Mouse (Mus musculus) C2C12 (cell line): ENCODE measurements around the gene Atg5. TPM values are rescaled to one million over a fixed set of nuclear protein-coding genes. Genes with fewer than 3 reads are reported as not detected.

Experiments
- H3K27me3 ChIP-seq: one replicate; pipeline ENCODE4 v1.6.1; 2011; ENCODE audit not compliant: control insufficient read depth, insufficient read depth, insufficient read length
- H3K36me3 ChIP-seq: one replicate; pipeline ENCODE4 v1.6.1; 2011; ENCODE audit not compliant: control insufficient read depth, insufficient read depth
- H3K4me3 ChIP-seq: one replicate; pipeline ENCODE4 v1.5.1; 2011; ENCODE audit warnings: mild to moderate bottlenecking, control low read depth; ENCODE audit not compliant: poor library complexity, insufficient read depth, severe bottlenecking
- H3K79me2 ChIP-seq: one replicate; pipeline ENCODE4 v1.6.1; 2011; ENCODE audit not compliant: control insufficient read depth, insufficient read depth
- H3K79me3 ChIP-seq: one replicate; pipeline ENCODE4 v1.6.1; 2011; ENCODE audit warnings: low read depth, control low read depth
- H3ac ChIP-seq: one replicate; pipeline ENCODE3; 2011; ENCODE audit warnings: low read depth; ENCODE audit not compliant: control insufficient read depth, insufficient read length
- CEBPB ChIP-seq: IDR thresholded peaks from one replicate; pipeline ENCODE4 v1.6.1; 2011; ENCODE audit warnings: low read depth, mild to moderate bottlenecking, control low read depth, moderate library complexity
- CTCF ChIP-seq: IDR thresholded peaks from one replicate; pipeline ENCODE4 v1.5.1; 2011; ENCODE audit not compliant: control insufficient read depth, insufficient read depth, insufficient read length
- FOSL1 ChIP-seq: IDR thresholded peaks from one replicate; pipeline ENCODE4 v1.8.0; 2011; ENCODE audit warnings: mild to moderate bottlenecking, low read length; ENCODE audit not compliant: poor library complexity, insufficient read depth, severe bottlenecking
- MAX ChIP-seq: IDR thresholded peaks from one replicate; pipeline ENCODE4 v1.6.1; 2011; ENCODE audit warnings: mild to moderate bottlenecking, control low read depth
- MYOD1 ChIP-seq: IDR thresholded peaks from one replicate; pipeline ENCODE4 v1.6.1; 2011; ENCODE audit warnings: low read depth; ENCODE audit not compliant: control insufficient read depth, insufficient read length
- MYOG ChIP-seq: IDR thresholded peaks from one replicate; pipeline ENCODE4 v1.6.1; 2011; ENCODE audit not compliant: control insufficient read depth, insufficient read length; ENCODE audit errors: extremely low read depth
- USF1 ChIP-seq: IDR thresholded peaks from one replicate; pipeline ENCODE4 v1.6.1; 2011; ENCODE audit warnings: low read depth, mild to moderate bottlenecking, control low read depth, moderate library complexity
- polyA plus RNA-seq: library from polyadenylated mRNA; unstranded; fragments of >200 nt; fragmentation: generic; extraction: Trizol; gene quantifications from one replicate; pipeline ENCODE4 v1.2.1, GENCODE M21; 2012; ENCODE audit warnings: missing spikeins

Atg5 gene
- polyA plus RNA-seq, 1 experiment = 13.6 TPM

DNA sequence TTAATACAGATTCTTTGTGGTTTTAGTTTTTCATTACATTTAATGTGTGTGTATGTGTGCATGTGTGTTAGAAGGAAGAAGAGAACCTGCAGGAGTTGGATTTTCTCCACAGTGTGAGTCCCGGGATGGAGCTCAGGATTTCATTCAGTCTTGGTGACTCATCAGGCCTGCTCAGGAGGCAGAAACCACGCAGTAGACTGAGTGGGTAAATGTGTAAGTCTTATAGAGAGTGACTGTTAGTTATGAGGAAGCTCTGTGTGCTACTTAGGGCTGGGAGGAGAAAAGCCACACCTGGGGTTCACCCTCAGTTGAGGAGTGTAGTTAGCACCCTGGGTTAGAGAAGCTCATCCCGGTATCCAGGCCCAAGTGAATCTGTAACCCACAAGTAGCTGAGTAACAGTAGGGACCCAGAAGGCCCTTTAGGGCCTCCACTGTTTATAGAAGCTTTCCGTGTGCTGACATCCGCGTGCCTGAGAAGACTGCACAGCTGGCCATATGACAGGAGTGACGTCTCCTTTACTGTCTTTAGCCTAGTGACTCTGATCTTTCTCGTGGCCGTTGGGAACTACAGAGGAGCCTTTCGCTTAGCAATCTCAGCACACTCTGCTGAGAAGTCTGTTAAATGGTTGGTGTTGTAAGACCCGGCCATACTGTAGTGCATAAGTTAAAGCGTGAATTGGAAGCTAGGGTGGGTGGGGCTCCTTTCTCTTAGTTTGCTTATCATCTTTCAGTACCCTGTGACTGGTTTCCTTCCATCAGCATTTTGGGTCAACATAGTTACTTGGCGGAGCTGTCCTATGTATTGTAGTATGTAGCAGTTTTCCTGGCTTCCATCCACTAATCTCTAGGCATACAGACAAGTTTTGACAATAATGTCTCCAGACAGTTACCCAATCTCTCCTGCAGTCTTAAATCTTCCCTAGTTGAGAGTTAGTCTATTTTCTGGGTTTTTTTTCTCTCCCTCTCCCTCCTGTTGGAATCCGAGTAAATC, 48.4 kb downstream of the Atg5 start:
- Histone ChIP-seq H3ac (no peak overlapping the region), H3K79me2 (peaks cover 4% of the 10 kb centered on the region), H3K79me3 (no peaks in the 10 kb centered on the region), H3K36me3 (peaks cover 21% of the 10 kb centered on the region), H3K27me3 (no peaks in the 10 kb centered on the region), H3K4me3 (no peak overlapping the region)
- TF ChIP-seq FOSL1 (no peak), CEBPB (no peak), MAX (no peak), CTCF (no peak), USF1 (no peak), MYOD1 (no peak), MYOG (no peak)

DNA sequence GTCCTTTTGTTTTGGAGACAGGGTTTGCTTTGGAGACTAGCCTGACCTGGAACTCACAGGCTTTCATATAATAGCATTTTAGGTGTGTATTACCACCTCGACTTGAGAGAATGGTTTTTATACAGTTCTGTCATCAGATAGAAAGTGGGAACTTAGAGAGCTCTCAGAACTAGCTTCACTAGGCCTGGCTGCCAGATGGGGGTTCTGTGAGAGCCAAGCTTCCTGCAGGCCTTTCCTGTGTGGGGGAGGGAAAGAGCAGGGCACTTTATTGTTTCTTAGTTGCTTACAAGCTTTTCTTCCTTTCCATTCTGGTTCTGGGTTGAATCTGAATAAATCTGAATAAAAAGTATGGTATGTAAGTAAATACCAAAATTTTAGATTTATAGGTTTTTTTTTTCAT, 54.0 kb downstream of the Atg5 start:
- peaks cover 2% of the 10 kb centered on the region for H3K79me2 ChIP-seq
- no peaks in the 10 kb centered on the region for H3K27me3 ChIP-seq
- no peaks in the 10 kb centered on the region for H3K79me3 ChIP-seq
- TF ChIP-seq MYOG (no peak), CEBPB (no peak), USF1 (no peak)
- no peak overlapping the region for H3K4me3 ChIP-seq
- peaks cover 13% of the 10 kb centered on the region for H3K36me3 ChIP-seq
- no peak overlapping the region for H3ac ChIP-seq

DNA sequence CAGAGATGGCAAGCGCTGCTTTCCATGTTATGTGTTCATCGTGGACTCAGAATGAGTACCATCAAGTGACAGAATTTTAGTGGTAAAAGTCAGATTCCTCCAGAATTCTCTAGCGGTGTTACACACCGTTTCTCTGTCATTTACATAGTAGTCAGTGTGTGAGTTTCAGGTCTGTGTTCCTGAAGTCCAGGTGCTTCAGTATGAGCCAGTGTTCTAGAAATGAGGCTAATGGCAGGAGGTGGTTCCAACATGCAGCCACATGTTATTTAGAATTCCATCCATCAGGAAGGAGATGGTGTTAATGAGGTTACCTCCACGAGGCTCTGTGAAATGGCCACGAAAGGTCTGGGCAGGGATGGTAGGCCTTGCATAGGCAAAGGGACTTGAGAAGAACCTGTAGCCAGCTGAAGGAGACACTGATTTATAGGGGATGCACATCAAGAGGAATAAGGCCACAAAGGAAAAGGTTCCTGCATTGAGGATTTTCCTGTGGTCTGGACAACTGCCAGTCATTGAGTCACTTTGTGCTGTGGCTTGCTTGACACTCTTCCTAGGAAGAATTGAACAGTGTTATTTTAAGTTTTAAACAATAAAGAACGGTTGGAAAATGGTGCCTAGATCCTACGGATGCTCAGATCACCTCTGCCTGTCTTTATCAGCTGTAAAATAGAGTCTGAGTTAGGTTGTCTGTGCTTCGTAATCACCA, 55.1 kb downstream of the Atg5 start:
- Histone ChIP-seq H3ac (no peak overlapping the region), H3K79me2 (no peaks in the 10 kb centered on the region), H3K4me3 (no peak overlapping the region), H3K79me3 (no peaks in the 10 kb centered on the region), H3K27me3 (no peaks in the 10 kb centered on the region), H3K36me3 (peaks cover 13% of the 10 kb centered on the region)
- TF ChIP-seq CEBPB = peak; percentile 10
- no peak for TF ChIP-seq MAX
- no peak for TF ChIP-seq USF1
- no peak for TF ChIP-seq FOSL1
- peak; percentile 47 for TF ChIP-seq MYOD1

DNA sequence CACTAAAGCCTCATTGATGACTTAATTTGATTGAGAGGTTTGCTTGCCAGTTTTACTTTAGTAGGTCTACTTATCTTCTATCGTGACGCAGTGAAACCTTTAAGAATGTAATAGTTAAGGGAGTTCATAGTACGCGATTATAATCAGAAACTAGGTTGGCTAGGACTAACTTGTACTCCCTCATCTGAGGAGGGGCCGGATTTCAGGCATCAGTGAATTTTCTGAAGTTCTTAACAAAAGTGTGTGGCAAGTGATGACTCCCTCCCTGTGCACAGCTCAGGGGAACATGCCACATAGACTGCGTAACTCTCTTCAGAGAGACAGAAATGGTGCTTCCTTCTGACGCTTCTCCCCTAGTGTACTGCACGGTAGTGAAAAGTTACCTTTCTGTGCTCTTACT, 55.7 kb downstream of the Atg5 start:
- TF ChIP-seq MYOD1 = no peak
- TF ChIP-seq MAX = no peak
- TF ChIP-seq CTCF = no peak
- TF ChIP-seq FOSL1 = no peak
- TF ChIP-seq CEBPB = no peak
- TF ChIP-seq USF1 = no peak
- no peak for TF ChIP-seq MYOG
- H3ac ChIP-seq = no peak overlapping the region
- H3K79me3 ChIP-seq = no peaks in the 10 kb centered on the region
- peaks cover 13% of the 10 kb centered on the region for H3K36me3 ChIP-seq
- no peaks in the 10 kb centered on the region for H3K79me2 ChIP-seq
- H3K4me3 ChIP-seq = no peak overlapping the region
- no peaks in the 10 kb centered on the region for H3K27me3 ChIP-seq

DNA sequence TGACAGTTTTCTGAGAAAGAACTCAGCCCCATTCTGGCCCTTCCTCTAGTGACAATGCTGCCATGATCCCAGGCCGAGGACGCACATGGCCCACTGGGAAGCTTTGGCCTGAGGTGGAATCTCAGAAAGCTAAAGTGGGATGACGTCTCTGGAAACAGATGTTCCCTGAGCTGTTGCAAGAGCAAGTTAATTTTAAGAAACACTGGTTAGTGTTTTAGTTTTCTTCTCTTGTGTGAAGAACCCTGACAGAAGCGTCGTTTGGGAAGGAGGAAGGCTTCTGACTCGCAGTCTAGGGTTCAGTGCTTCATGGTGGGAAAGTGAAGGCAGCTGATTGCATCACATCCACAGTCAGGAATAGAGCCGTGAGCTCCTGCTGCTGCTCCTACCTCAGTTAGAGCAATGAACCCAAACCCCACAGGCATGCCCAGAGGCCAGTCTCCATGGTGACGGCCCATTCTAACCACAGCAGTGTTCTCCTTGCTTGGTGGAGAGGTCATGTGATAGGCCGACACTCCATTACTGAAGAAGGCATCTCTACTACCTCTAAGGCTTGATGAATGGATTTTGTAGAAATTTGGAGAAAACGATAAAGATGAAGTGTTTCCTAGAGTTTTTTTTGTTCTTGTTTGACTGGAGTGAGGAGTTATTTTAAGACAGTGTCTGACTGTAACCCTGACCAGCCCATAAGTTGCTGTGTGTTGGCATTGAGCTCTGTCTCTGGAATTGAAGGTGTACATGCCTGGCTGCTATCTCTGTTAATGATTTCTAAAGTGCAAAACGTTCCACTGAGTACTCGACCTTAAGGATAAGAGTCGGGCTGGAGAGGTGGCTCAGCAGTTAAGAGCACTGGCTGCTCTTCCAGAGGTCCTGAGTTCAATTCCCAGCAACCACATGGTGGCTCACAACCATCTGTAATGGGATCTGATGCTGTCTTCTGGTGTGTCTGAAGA, 57.7 kb downstream of the Atg5 start:
- no peak for TF ChIP-seq MYOD1
- TF ChIP-seq CEBPB = no peak
- TF ChIP-seq MYOG = no peak
- TF ChIP-seq CTCF = no peak
- TF ChIP-seq FOSL1 = no peak
- no peak for TF ChIP-seq USF1
- no peak for TF ChIP-seq MAX
- H3K79me3 ChIP-seq = no peaks in the 10 kb centered on the region
- peaks cover 10% of the 10 kb centered on the region for H3K36me3 ChIP-seq
- no peak overlapping the region for H3K4me3 ChIP-seq
- H3ac ChIP-seq = no peak overlapping the region
- no peaks in the 10 kb centered on the region for H3K79me2 ChIP-seq
- no peaks in the 10 kb centered on the region for H3K27me3 ChIP-seq
